ENCODE assay signal across 26 mouse cellular contexts in genomic region chr14:7914461-7914860, GRCm38 (mm10). TPM values are rescaled to one million over a fixed set of nuclear protein-coding genes. Genes with fewer than 3 reads are reported as not detected.
A peak's percentile ranks its signal among the peaks of the same experiment; 100 is the strongest.
DNase-seq lines count a peak whose midpoint lies in the region; ATAC-seq lines count a peak whose summit lies in the region.
"Had no signal": no experiment of that assay in that cellular context is flagged by ENCODE, and none has a peak within 500 bp of the region (broad histone marks: within the 10 kb centered on the region; RNA-seq: fewer than 3 reads in every experiment).

No protein-coding gene starts in this region.

- H3K36me3 ChIP-seq in kidney, embryonic 15.5 days: peaks cover 84% of the 10 kb centered on the region
- peaks cover 60% of the 10 kb centered on the region for H3K36me3 ChIP-seq in neural tube, embryonic 12.5 days

- H3K27me3 ChIP-seq in kidney, embryonic 15.5 days: no peaks in the 10 kb centered on the region
- no peaks in the 10 kb centered on the region for H3K27me3 ChIP-seq in neural tube, embryonic 12.5 days (replicated peaks)
- H3K27me3 ChIP-seq: forebrain, embryonic 15.5 days; limb, embryonic 15.5 days; megakaryocyte, embryonic 14.5 days; Patski had no signal

- peak; percentile 24 for DNase-seq in embryo, embryonic 10.5 days (ENCODE audit: low spot score)
- DNase-seq in embryo, embryonic 9.5 days (ENCODE audit: extremely low spot score): no peak
- no peak for DNase-seq in kidney, postnatal 14 days
- no peak for DNase-seq in neural tube, embryonic 10.5 days (ENCODE audit: extremely low spot score, low spot score)
- DNase-seq: adrenal gland, adult 2 months; cerebellum, adult 18-20 months; cerebellum, postnatal 25 days had no signal

- H3K4me1 ChIP-seq in kidney, embryonic 15.5 days: peaks cover 11% of the 10 kb centered on the region; the same call in 1 of the 2 replicates
- H3K4me1 ChIP-seq in neural tube, embryonic 12.5 days: no peaks in the 10 kb centered on the region
- H3K4me1 ChIP-seq: forebrain, embryonic 15.5 days; heart, embryonic 10.5 days had no signal

- no peak overlapping the region for H3K4me3 ChIP-seq in kidney, embryonic 15.5 days (replicated peaks)
- H3K4me3 ChIP-seq in neural tube, embryonic 12.5 days: no peak overlapping the region
- H3K4me3 ChIP-seq: forebrain, embryonic 15.5 days; heart, embryonic 10.5 days; left cerebral cortex, adult 2 months; limb, embryonic 15.5 days; megakaryocyte, embryonic 14.5 days had no signal

- H3K4me2 ChIP-seq in kidney, embryonic 15.5 days: no peak overlapping the region
- H3K4me2 ChIP-seq in neural tube, embryonic 12.5 days (replicated peaks): no peak overlapping the region
- H3K4me2 ChIP-seq: forebrain, embryonic 15.5 days; limb, embryonic 15.5 days had no signal

- H3K9me3 ChIP-seq in kidney, embryonic 15.5 days (replicated peaks): no peaks in the 10 kb centered on the region
- H3K9me3 ChIP-seq in neural tube, embryonic 12.5 days: no peaks in the 10 kb centered on the region
- H3K9me3 ChIP-seq: forebrain, embryonic 15.5 days; heart, embryonic 10.5 days; limb, embryonic 15.5 days; megakaryocyte, embryonic 14.5 days had no signal

- H3K27ac ChIP-seq in kidney, embryonic 15.5 days: no peak overlapping the region
- H3K27ac ChIP-seq in neural tube, embryonic 12.5 days: no peak overlapping the region
- H3K27ac ChIP-seq: forebrain, embryonic 15.5 days; heart, embryonic 10.5 days; kidney, postnatal 0 days; left cerebral cortex, adult 2 months had no signal

- peak; percentile 34; the same call in 1 of the 2 replicates for ATAC-seq in kidney, embryonic 15.5 days (replicated peaks; ENCODE audit: low FRiP score)
- ATAC-seq in neural tube, embryonic 12.5 days (ENCODE audit: low FRiP score, low read depth): 0 out of 2 replicates have a peak, but pooled peaks have one; percentile 21
- ATAC-seq in megakaryocyte-erythroid progenitor cell, adult 5-6 weeks (replicated peaks; ENCODE audit: low FRiP score, low TSS enrichment, poor library complexity, severe bottlenecking): peak; percentile 73
- ATAC-seq in CD4-positive, CD25-positive, alpha-beta regulatory T cell, adult 4 months: no peak
- ATAC-seq: forebrain, embryonic 15.5 days; intestine, postnatal 0 days; Patski had no signal

- no peak overlapping the region for H3K9ac ChIP-seq in kidney, embryonic 15.5 days
- H3K9ac ChIP-seq in neural tube, embryonic 12.5 days: no peak overlapping the region
- H3K9ac ChIP-seq: forebrain, embryonic 15.5 days; limb, embryonic 15.5 days had no signal

- WGBS in kidney, embryonic 15.5 days: 44% methylated on average over 4 of the region's 4 CpGs
- 82% methylated on average over 4 of the region's 4 CpGs for WGBS in neural tube, embryonic 12.5 days

RNA-seq across cellular contexts. Expression of gene Gm45521, which starts 42.6 kb away (rescaled TPM):
- not detected in 2 replicates for polyA plus RNA-seq in kidney, embryonic 15.5 days (2015; fragmentation: Nextera tagmentation; extraction: Ambion mirVana)
- polyA plus RNA-seq in neural tube, embryonic 12.5 days (2016; fragmentation: Nextera tagmentation; extraction: Ambion mirVana): not detected in 2 replicates
- total RNA-seq in megakaryocyte-erythroid progenitor cell, adult 5-6 weeks (2014; fragmentation: Nextera tagmentation): not detected in 2 replicates
- total RNA-seq in megakaryocyte-erythroid progenitor cell, adult 5-6 weeks (2017): not detected in 2 replicates
- not detected for polyA plus RNA-seq in CD4-positive, CD25-positive, alpha-beta regulatory T cell, adult 4 months (2017; shearing (Covaris generic))
- total RNA-seq: adrenal gland, adult 2 months; gastrocnemius, adult 8-10 months; left cerebral cortex, adult 2 months; left cerebral cortex, postnatal 36 days had no signal
- polyA plus RNA-seq: adrenal gland, adult 2 months; embryonic facial prominence, embryonic 14.5 days; forebrain, embryonic 15.5 days; gonadal fat pad, adult 2 months; heart, postnatal 0 days; hindbrain, embryonic 11.5 days; intestine, postnatal 0 days; kidney, postnatal 0 days; limb, embryonic 15.5 days; Patski; small intestine, adult 2 months had no signal
